ENCODE assay signal across 11 mouse cellular contexts in genomic region chr5:91959986-91960385, GRCm38 (mm10). TPM values are rescaled to one million over a fixed set of nuclear protein-coding genes. Genes with fewer than 3 reads are reported as not detected.
DNase-seq lines count a peak whose midpoint lies in the region; ATAC-seq lines count a peak whose summit lies in the region.
"Had no signal": no experiment of that assay in that cellular context is flagged by ENCODE, and none has a peak within 500 bp of the region (broad histone marks: within the 10 kb centered on the region; RNA-seq: fewer than 3 reads in every experiment).

No protein-coding gene starts in this region.

- DNase-seq in hindbrain, embryonic 11.5 days (ENCODE audit: low spot score) = no peak
- no peak for DNase-seq in neural tube, embryonic 10.5 days (ENCODE audit: extremely low spot score, low spot score)
- DNase-seq in left cerebral cortex, adult 9 months (ENCODE audit: low spot score in 2 of 2) = no peak
- DNase-seq in spleen, postnatal 4 days (ENCODE audit: low spot score in 2 of 2) = no peak
- DNase-seq: cerebellum, postnatal 25 days; gastrocnemius, postnatal 10 days; thymus, postnatal 36 days had no signal

- H3K36me3 ChIP-seq in hindbrain, embryonic 13.5 days = peaks cover 15% of the 10 kb centered on the region
- peaks cover 4% of the 10 kb centered on the region; the same call in 1 of the 2 replicates for H3K36me3 ChIP-seq in hindbrain, embryonic 11.5 days (ENCODE audit: control insufficient read depth, insufficient read depth, low read length)
- peaks cover 21% of the 10 kb centered on the region for H3K36me3 ChIP-seq in neural tube, embryonic 13.5 days
- peaks cover 35% of the 10 kb centered on the region for H3K36me3 ChIP-seq in liver, embryonic 12.5 days

- H3K27ac ChIP-seq in hindbrain, embryonic 13.5 days = no peak overlapping the region
- H3K27ac ChIP-seq in hindbrain, embryonic 11.5 days (ENCODE audit: low read depth, low read length) = no peak overlapping the region
- no peak overlapping the region for H3K27ac ChIP-seq in neural tube, embryonic 13.5 days (replicated peaks)
- H3K27ac ChIP-seq in liver, embryonic 12.5 days = peak overlapping the region; percentile 96
- H3K27ac ChIP-seq: forebrain, embryonic 10.5 days had no signal

- H3K9ac ChIP-seq in hindbrain, embryonic 13.5 days = no peak overlapping the region
- no peak overlapping the region for H3K9ac ChIP-seq in hindbrain, embryonic 11.5 days (ENCODE audit: low read depth, low read length)
- no peak overlapping the region for H3K9ac ChIP-seq in neural tube, embryonic 13.5 days
- H3K9ac ChIP-seq in liver, embryonic 12.5 days = peak overlapping the region; percentile 87

- H3K9me3 ChIP-seq in hindbrain, embryonic 13.5 days = no peaks in the 10 kb centered on the region
- H3K9me3 ChIP-seq in hindbrain, embryonic 11.5 days (ENCODE audit: control insufficient read depth, low read length) = no peaks in the 10 kb centered on the region
- H3K9me3 ChIP-seq in neural tube, embryonic 13.5 days = no peaks in the 10 kb centered on the region
- no peaks in the 10 kb centered on the region for H3K9me3 ChIP-seq in liver, embryonic 12.5 days (replicated peaks)
- H3K9me3 ChIP-seq: forebrain, embryonic 10.5 days had no signal

- no peak for ATAC-seq in hindbrain, embryonic 13.5 days (ENCODE audit: low FRiP score)
- ATAC-seq in hindbrain, embryonic 11.5 days (ENCODE audit: low FRiP score) = no peak
- no peak for ATAC-seq in neural tube, embryonic 13.5 days (ENCODE audit: low read depth)
- no peak for ATAC-seq in liver, embryonic 12.5 days

- H3K4me1 ChIP-seq in hindbrain, embryonic 13.5 days (replicated peaks) = peaks cover 24% of the 10 kb centered on the region
- no peaks in the 10 kb centered on the region for H3K4me1 ChIP-seq in hindbrain, embryonic 11.5 days (replicated peaks; ENCODE audit: control insufficient read depth, insufficient read depth, low read length)
- H3K4me1 ChIP-seq in neural tube, embryonic 13.5 days (replicated peaks) = peaks cover 37% of the 10 kb centered on the region
- H3K4me1 ChIP-seq in liver, embryonic 12.5 days = peaks cover 58% of the 10 kb centered on the region

- no peaks in the 10 kb centered on the region for H3K27me3 ChIP-seq in hindbrain, embryonic 13.5 days
- H3K27me3 ChIP-seq in hindbrain, embryonic 11.5 days (ENCODE audit: control insufficient read depth, insufficient read depth, low read length) = no peaks in the 10 kb centered on the region
- no peaks in the 10 kb centered on the region for H3K27me3 ChIP-seq in neural tube, embryonic 13.5 days
- H3K27me3 ChIP-seq in liver, embryonic 12.5 days (replicated peaks) = no peaks in the 10 kb centered on the region

- H3K4me2 ChIP-seq in hindbrain, embryonic 13.5 days = 0 out of 2 replicates have a peak overlapping the region, but pooled peaks have one; percentile 10
- H3K4me2 ChIP-seq in hindbrain, embryonic 11.5 days (replicated peaks; ENCODE audit: low read depth, low read length) = no peak overlapping the region
- H3K4me2 ChIP-seq in neural tube, embryonic 13.5 days = peak overlapping the region; percentile 70; the same call in 1 of the 2 replicates
- peak overlapping the region; percentile 76 for H3K4me2 ChIP-seq in liver, embryonic 12.5 days

- no peak overlapping the region for H3K4me3 ChIP-seq in hindbrain, embryonic 13.5 days
- H3K4me3 ChIP-seq in hindbrain, embryonic 11.5 days (ENCODE audit: low read depth, low read length) = no peak overlapping the region
- H3K4me3 ChIP-seq in neural tube, embryonic 13.5 days = no peak overlapping the region
- peak overlapping the region; percentile 80 for H3K4me3 ChIP-seq in liver, embryonic 12.5 days
- H3K4me3 ChIP-seq: forebrain, embryonic 10.5 days had no signal

- 93% methylated on average over 1 of the region's 1 CpGs for WGBS in hindbrain, embryonic 13.5 days
- 90% methylated on average over 1 of the region's 1 CpGs for WGBS in hindbrain, embryonic 11.5 days
- WGBS in neural tube, embryonic 13.5 days = 93% methylated on average over 1 of the region's 1 CpGs
- WGBS in liver, embryonic 12.5 days (ENCODE audit: insufficient replicate concordance) = 84% methylated on average over 1 of the region's 1 CpGs

RNA-seq across cellular contexts. Expression of gene Rchy1, which starts 2.9 kb away (rescaled TPM):
- polyA plus RNA-seq in hindbrain, embryonic 13.5 days (2015; fragmentation: Nextera tagmentation; extraction: Ambion mirVana) = 81.6 and 84.4 TPM in 2 replicates
- 46.0 and 58.4 TPM in 2 replicates for polyA plus RNA-seq in hindbrain, embryonic 11.5 days (2014; fragmentation: Nextera tagmentation; extraction: Ambion mirVana)
- 93.5 and 97.2 TPM in 2 replicates for polyA plus RNA-seq in neural tube, embryonic 13.5 days (2015; fragmentation: Nextera tagmentation; extraction: Ambion mirVana)
- 44.0 and 45.8 TPM in 2 replicates for polyA plus RNA-seq in liver, embryonic 12.5 days (2016; fragmentation: Nextera tagmentation; extraction: Ambion mirVana)

RNA-seq across cellular contexts. Expression of gene Odaph, which starts 27.3 kb away (rescaled TPM):
- polyA plus RNA-seq in hindbrain, embryonic 13.5 days (2015; fragmentation: Nextera tagmentation; extraction: Ambion mirVana) = 0.36 TPM in 1 of 2 replicates, not detected in the other
- not detected in 2 replicates for polyA plus RNA-seq in hindbrain, embryonic 11.5 days (2014; fragmentation: Nextera tagmentation; extraction: Ambion mirVana)
- polyA plus RNA-seq in neural tube, embryonic 13.5 days (2015; fragmentation: Nextera tagmentation; extraction: Ambion mirVana) = not detected in 2 replicates
- polyA plus RNA-seq in liver, embryonic 12.5 days (2016; fragmentation: Nextera tagmentation; extraction: Ambion mirVana) = not detected in 2 replicates
- polyA plus RNA-seq: forebrain, embryonic 10.5 days had no signal
